Mouse (Mus musculus): ENCODE results near the gene Tcam1.

Gene Tcam1

GRCm38 (mm10) chr11:106273311-106273684 is 3.2 kb upstream of the Tcam1 start:
- DNase-seq (ENCODE audit: low read depth, low spot score) = no peak

- DNase-seq (ENCODE audit: low read depth, low spot score) = no peak
Measured at GRCm38 (mm10) chr11:106273811-106274210, 2.7 kb upstream of the Tcam1 start.

DNA sequence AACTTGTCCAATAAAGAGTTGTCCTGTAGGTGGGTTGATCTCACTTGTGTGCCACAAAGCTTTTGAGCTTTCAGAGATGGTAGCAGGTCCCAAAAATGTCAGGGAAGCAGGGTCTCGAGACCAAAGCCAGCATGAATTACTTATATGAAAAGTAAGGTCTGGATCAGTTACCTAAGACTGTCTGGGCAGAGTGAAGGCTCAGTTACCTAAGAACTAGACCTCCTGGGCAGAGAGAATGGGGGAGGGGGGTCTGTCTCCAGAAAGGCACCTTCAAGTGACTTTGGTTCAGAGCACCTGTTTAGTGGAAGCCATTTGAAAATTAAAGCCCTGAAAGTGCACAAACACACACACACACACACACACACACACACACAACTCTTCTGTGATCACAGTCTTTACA is 2.1 kb upstream of the Tcam1 start:
- no peak for DNase-seq (ENCODE audit: low read depth, low spot score)

DNA sequence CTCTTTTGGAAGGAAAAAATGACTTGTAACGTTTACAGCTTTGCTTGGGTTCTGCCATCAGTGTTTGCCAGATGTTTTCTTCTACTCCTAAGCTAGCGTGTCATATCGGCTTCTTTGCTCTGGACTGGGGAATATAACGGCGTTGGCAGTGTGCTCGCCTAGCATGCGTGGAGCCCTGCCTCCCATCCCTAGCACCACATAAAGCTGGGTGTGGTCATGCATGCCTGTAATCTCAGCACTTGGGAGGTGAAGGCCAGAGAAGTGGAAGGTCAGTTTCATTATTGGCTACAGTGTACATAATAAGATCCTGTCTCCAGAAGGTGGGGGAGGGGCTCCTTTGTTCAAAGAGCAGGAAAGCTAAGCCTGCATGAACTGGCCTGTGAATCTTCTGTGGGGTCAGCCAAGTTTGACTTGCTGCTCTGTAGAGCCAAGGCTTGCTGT is 1.5 kb upstream of the Tcam1 start:
- DNase-seq (ENCODE audit: low read depth, low spot score) = peak; percentile 26

DNA sequence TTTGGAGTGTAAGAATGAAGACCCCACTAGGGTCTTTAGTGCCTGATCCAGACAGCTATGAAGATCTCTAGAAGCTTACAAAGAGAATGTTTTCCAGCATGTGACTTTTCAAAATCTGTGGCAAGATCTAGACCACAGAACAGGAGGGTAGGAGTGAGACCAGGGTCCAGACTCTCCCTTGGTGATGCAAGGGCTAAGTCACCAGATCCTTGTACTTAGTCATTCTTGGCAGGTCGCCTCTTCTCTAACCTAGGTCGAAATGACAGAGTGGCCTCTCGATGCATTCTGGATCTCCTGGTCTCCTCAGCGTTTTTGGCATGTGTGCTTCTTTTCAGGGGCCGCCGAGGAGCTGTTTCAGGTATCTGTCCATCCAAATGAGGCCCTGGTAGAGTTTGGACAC is 6.0 kb downstream of the Tcam1 start:
- DNase-seq (ENCODE audit: low read depth, low spot score) = peak; percentile 35

DNA sequence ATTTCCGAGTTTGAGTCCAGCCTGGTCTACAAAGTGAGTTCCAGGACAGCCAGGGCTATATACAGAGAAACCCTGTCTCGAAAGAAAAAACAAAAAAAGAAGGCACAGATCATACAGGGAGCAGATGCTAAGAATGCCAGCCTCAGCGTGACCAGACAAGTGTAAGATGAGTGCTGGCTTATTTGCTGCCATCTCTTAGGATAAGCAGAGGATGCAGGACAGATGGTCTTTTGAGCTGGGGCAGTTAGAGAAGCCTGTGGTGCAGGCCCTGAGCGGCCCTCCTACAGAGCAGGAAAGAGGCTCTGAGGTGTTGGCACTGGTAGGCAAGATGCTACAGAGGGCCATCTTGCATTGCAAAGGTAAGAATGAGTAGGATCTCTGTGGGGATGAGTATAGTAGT is 6.9 kb downstream of the Tcam1 start:
- DNase-seq (ENCODE audit: low read depth, low spot score) = no peak

DNA sequence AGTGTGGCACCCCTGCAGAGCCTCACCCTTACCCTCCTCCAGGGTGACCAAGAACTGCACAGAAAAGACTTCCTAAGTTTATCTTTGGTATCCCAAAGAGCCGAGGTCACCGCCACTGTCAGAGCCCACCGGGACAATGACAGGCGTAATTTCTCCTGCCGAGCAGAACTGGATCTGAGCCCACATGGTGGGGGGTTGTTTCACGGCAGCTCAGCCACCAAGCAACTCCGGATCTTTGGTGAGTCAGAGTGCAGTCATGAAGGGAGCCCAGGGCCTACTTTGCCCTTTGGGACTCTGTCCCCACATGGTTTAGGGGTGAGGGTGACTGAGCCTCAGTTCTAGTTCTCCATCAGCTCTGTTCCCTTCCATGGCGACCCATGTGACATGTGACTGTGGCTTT is 7.7 kb downstream of the Tcam1 start:
- no peak for DNase-seq (ENCODE audit: low read depth, low spot score)

DNA sequence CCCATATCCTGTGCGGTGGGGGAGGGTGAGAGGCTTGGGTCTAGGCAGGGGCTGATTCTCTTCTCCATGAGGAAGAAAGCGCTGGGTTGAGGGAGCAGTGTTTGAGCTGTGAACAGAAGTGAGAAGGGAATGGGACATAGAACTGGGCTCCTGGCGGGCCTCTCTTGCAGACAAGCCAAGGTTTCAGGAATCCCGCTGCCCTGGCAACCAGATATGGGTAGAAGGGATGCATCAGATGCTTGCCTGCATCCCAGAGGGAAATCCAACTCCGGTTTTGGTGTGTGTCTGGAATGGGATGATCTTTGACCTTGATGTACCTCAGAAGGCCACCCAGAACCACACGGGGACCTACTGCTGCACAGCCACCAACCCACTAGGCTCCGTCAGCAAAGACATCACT is 9.7 kb downstream of the Tcam1 start:
- no peak for DNase-seq (ENCODE audit: low read depth, low spot score)

DNA sequence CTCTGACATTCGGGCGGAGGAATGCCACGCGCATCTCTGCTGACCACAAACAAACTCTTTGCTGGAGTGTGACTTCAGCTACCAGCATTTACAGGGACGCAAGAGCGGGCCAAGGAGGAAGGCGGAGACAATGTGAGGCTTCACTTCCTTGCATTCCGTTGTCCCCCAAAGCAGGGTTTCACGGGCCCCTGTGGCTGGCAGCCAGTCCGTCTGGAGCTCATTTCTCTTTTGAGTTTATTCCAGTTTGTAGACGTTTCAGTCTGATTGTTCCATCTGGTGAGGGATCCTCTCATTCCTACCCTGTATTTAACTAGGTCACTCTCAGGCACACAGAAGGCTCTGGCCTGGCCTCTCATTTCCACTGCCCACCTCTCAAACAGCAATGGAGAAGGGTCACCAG is 10.5 kb downstream of the Tcam1 start:
- peak; percentile 39 for DNase-seq (ENCODE audit: low read depth, low spot score)

- DNase-seq (ENCODE audit: low read depth, low spot score) = no peak
Measured at GRCm38 (mm10) chr11:106289369-106289768, 12.9 kb downstream of the Tcam1 start.

- no peak for DNase-seq (ENCODE audit: low read depth, low spot score)
Measured at GRCm38 (mm10) chr11:106290376-106290775, 13.9 kb downstream of the Tcam1 start.

DNA sequence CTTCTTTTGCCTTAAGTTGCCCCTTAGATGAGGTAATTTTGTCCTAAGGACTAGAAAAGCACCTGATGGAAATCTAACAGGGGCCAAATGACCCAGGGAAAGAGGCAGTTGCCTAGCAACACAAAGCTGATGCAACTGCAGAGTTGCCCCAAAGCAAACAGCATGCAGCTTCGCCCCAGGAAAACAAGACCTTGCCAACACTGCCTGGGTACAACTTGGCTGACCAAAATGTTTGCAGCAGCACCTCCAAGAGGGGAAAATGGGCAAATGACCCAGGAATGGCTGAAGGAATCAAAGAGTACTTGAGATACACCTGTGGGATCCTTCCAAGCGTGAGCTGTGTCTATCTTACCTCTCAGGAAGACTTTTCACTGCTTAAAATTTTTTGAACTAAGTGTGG is 15.4 kb downstream of the Tcam1 start:
- no peak for DNase-seq (ENCODE audit: low read depth, low spot score)

- DNase-seq (ENCODE audit: low read depth, low spot score) = no peak
Measured at GRCm38 (mm10) chr11:106301765-106302164, 25.3 kb downstream of the Tcam1 start, which contains the start of gene Gh. TSS of gene Gh (minus strand) at chr11:106301865.

GRCm38 (mm10) chr11:106302634-106303033 is 26.2 kb downstream of the Tcam1 start:
- DNase-seq (ENCODE audit: low read depth, low spot score) = peak; percentile 85

DNA sequence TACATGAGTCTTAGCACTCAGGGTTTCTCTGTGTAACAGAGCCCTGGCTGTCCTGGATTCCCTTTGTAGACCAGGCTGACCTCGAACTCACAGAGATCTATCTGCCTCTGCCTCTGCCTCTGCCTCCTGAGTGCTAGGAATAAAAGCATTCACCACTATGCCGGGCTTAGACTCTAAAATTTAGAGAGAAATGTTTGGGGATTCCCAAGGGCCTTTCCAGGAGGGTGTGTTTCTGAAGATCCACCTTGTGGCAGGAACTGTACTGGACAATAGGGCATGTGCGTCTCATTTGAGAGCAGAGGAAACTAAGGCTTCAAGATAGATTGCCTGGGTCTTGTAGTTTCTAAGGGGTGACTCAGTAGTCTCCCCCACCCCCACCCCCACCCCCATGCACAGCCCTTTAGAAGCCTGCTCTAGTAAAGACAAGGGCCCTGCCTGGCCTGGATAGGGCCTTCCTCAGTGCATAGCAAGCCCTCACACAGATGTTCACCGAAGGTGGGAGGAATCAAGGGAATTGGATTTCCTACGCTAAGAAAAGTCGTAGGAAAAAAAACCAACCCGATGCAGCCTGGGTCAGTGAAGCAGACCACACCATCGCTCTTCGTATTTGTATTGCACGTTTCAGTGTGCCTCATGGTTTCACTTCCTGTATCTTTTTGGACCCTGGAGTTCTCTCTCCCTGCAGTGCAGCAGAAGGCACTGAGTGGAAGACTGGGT is 29.0 kb downstream of the Tcam1 start:
- no peak for DNase-seq (ENCODE audit: low read depth, low spot score)

GRCm38 (mm10) chr11:106306065-106306385 is 29.6 kb downstream of the Tcam1 start:
- DNase-seq (ENCODE audit: low read depth, low spot score) = no peak

- DNase-seq (ENCODE audit: low read depth, low spot score) = no peak
Measured at GRCm38 (mm10) chr11:106306758-106307157, 30.3 kb downstream of the Tcam1 start.

- DNase-seq (ENCODE audit: low read depth, low spot score) = no peak
Measured at GRCm38 (mm10) chr11:106307432-106307831, 31.0 kb downstream of the Tcam1 start.

GRCm38 (mm10) chr11:106308162-106308561 is 31.7 kb downstream of the Tcam1 start:
- DNase-seq (ENCODE audit: low read depth, low spot score) = no peak

DNA sequence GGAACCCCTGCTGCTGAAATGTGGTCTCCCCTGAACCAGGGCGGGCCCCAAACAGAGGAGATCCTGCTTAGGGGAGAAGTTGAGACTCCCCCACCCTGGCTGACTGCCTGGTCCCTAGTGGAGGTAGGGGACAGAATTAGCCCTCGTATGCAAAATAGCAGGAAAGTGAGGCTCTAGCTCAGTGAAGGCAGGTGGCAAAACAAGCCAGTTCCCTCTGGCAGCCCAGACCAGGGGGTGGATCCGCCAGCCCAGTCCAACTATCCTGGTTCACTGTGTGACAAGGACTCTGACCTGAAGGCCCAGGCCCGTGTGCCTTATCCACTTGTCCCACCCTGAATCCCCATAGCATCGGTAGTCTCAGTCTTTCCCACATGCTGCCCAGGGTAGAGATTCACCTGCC is 33.7 kb downstream of the Tcam1 start:
- DNase-seq (ENCODE audit: low read depth, low spot score) = no peak

DNA sequence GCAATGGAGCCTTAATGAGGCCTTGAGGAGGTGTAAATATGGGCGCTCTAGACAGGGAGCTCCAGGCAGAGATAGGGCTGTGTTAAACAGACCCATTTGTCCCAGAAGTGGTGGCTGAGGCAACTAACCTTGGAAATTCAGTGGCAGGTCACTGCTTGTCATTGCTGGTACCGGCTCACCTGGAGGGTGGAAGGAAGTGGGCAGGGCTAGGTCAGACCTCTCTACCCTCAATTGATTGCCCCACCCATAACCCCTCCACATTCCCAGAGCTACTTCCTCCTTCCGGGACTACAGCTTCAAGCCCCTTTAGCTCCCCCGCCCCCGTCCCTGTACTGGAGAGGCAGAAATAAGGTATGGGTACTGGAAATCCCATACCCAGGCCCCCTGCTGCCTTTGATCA is 37.1 kb downstream of the Tcam1 start:
- DNase-seq (ENCODE audit: low read depth, low spot score) = no peak

DNA sequence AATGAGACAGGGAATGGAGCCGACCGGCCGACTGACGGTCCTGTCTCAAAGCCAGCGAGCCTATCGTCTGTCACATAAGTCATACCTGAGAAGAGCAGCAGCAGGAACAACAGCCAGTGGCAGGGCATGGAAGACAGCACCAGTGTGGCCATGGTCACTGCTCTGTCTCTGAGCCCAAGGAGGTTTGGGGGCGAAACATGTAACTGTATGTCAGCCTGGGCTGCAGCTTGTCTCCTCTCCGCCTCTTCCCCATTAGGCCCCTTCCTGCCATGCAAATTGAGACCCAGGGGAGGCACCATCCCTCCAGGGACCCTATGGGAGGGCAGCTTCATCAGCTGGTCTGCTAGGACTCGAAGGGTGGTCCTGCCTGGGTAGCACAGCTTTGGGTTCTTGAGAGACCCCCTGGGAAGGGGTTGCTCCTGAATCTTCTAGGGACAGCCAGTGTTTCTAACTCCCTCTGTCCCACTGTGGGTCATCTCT is 37.9 kb downstream of the Tcam1 start, which contains the start of gene Cd79b:
Gene Cd79b, minus strand, starts transcription at position 430 of the 480 bp plus-strand sequence.
- DNase-seq (ENCODE audit: low read depth, low spot score) = no peak

DNA sequence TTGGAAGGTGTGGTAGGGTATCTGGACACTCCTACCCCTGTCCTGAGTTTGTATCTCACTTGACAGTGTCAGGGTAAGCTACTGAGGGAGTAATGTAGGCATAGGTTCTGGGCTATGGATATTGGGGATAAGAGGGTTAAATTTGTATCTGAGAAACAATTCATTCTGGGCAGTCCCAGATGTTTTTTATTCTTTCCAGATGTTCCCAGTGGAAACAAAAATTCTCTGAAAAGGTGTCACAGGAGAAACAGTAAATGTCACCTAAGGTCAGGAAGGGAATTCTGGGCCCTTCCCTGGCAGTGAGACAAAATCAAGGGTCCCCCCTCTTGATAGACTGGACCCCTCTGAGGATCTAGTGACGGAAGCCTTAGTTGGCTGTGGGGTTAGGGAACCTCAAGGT is 39.9 kb downstream of the Tcam1 start:
- peak; percentile 36 for DNase-seq (ENCODE audit: low read depth, low spot score)

DNA sequence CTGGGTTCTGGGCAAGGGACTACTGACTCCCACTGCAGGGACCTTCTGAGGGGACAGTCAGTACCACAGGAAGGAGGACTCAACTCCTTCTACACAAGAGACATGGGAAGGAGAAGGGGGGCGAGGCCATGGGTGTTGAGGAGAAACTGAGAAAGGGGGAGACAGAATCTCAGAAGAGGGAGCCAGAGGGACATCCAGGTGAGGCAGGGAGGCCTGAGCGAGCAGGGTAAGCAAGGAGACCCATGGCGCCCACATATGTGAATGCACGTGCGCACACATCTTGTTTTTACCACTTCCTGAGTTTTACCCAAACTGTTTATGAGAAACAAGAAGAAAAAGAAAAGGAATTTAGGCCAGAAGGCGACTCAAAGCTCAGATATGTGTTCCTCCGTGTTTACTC is 41.3 kb downstream of the Tcam1 start:
- DNase-seq (ENCODE audit: low read depth, low spot score) = no peak

Data from 3T3-L1 (cell line).